Mouse (Mus musculus) brown adipose tissue, adult 24 weeks (tissue): Measurements from ENCODE around the gene 2010315B03Rik. TPM values are rescaled to one million over a fixed set of nuclear protein-coding genes. Genes with fewer than 3 reads are reported as not detected.

Experiments
- H3K27ac ChIP-seq: fragments of 200-500 bp; replicated peaks from 2 replicates; pipeline ENCODE4 v1.5.1; 2012; ENCODE audit warnings: low read depth, mild to moderate bottlenecking, low read length
- H3K4me1 ChIP-seq: fragments of 200-500 bp; 2 replicates; pipeline ENCODE4 v1.6.1; 2012; ENCODE audit warnings: low read length, mixed read lengths; ENCODE audit not compliant: control insufficient read depth, insufficient read depth, insufficient read length
- H3K4me3 ChIP-seq: fragments of 200-500 bp; 2 replicates; pipeline ENCODE4 v1.5.1; 2012; ENCODE audit warnings: low read depth, mild to moderate bottlenecking, low read length, moderate library complexity; ENCODE audit not compliant: insufficient read depth
- polyA plus RNA-seq: library from polyadenylated mRNA; stranded (reverse); fragments of >200 nt; gene quantifications from 2 replicates; pipeline ENCODE4 v1.2.4, GENCODE M21; 2012; ENCODE audit not compliant: missing spikeins, insufficient read depth, insufficient read length

2010315B03Rik gene
- polyA plus RNA-seq: 14.3 and 18.4 TPM in 2 replicates

GRCm38 (mm10) chr9:124312171-124313142 is at the start of gene 2010315B03Rik:
Gene 2010315B03Rik, minus strand, starts transcription at chr9:124312696.
- peak within 1 kb of the TSS; percentile 86 for H3K4me3 ChIP-seq
- H3K4me1 ChIP-seq: peaks cover 9% of the 10 kb centered on the region
- peak within 1 kb of the TSS; percentile 91 for H3K27ac ChIP-seq

GRCm38 (mm10) chr9:124311502-124311901 is 994 bp downstream of the 2010315B03Rik start:
- H3K27ac ChIP-seq: peak overlapping the region; percentile 91
- H3K4me1 ChIP-seq: peaks cover 9% of the 10 kb centered on the region
- peak overlapping the region; percentile 86 for H3K4me3 ChIP-seq

GRCm38 (mm10) chr9:124288329-124288728 is 24.2 kb downstream of the 2010315B03Rik start:
- H3K4me1 ChIP-seq: no peaks in the 10 kb centered on the region
- H3K27ac ChIP-seq: no peak overlapping the region
- H3K4me3 ChIP-seq: no peak overlapping the region

GRCm38 (mm10) chr9:124281912-124282686 is 30.4 kb downstream of the 2010315B03Rik start:
- Histone ChIP-seq H3K27ac (peak overlapping the region; percentile 42; the same call in 1 of the 2 replicates), H3K4me3 (peak overlapping the region; percentile 89), H3K4me1 (no peaks in the 10 kb centered on the region)

GRCm38 (mm10) chr9:124281448-124281791 is 31.1 kb downstream of the 2010315B03Rik start:
- Histone ChIP-seq H3K4me3 (peak overlapping the region; percentile 89), H3K4me1 (no peaks in the 10 kb centered on the region), H3K27ac (peak overlapping the region; percentile 38; the same call in 1 of the 2 replicates)

GRCm38 (mm10) chr9:124280576-124281447 is 31.7 kb downstream of the 2010315B03Rik start:
- peak overlapping the region; percentile 89 for H3K4me3 ChIP-seq
- no peak overlapping the region for H3K27ac ChIP-seq
- no peaks in the 10 kb centered on the region for H3K4me1 ChIP-seq

GRCm38 (mm10) chr9:124279300-124279699 is 33.2 kb downstream of the 2010315B03Rik start:
- H3K4me1 ChIP-seq: no peaks in the 10 kb centered on the region
- H3K4me3 ChIP-seq: no peak overlapping the region
- no peak overlapping the region for H3K27ac ChIP-seq

- H3K4me1 ChIP-seq: no peaks in the 10 kb centered on the region
- H3K27ac ChIP-seq: no peak overlapping the region
- no peak overlapping the region for H3K4me3 ChIP-seq
These were observed 37.4 kb downstream of the 2010315B03Rik start for GRCm38 (mm10) chr9:124275064-124275463.

- Histone ChIP-seq H3K27ac (no peak overlapping the region), H3K4me3 (no peak overlapping the region), H3K4me1 (no peaks in the 10 kb centered on the region)
These were observed 39.3 kb downstream of the 2010315B03Rik start for GRCm38 (mm10) chr9:124273172-124273571.

- Histone ChIP-seq H3K4me1 (no peaks in the 10 kb centered on the region), H3K27ac (no peak overlapping the region), H3K4me3 (no peak overlapping the region)
These were observed 44.6 kb downstream of the 2010315B03Rik start for GRCm38 (mm10) chr9:124267929-124268328.

- Histone ChIP-seq H3K27ac (no peak overlapping the region), H3K4me3 (no peak overlapping the region), H3K4me1 (no peaks in the 10 kb centered on the region)
These were observed 45.0 kb downstream of the 2010315B03Rik start for GRCm38 (mm10) chr9:124267493-124267892.

GRCm38 (mm10) chr9:124262987-124263717 is 49.3 kb downstream of the 2010315B03Rik start:
- Histone ChIP-seq H3K4me3 (no peak overlapping the region), H3K27ac (no peak overlapping the region), H3K4me1 (no peaks in the 10 kb centered on the region)

GRCm38 (mm10) chr9:124258067-124258556 is 54.4 kb downstream of the 2010315B03Rik start:
- H3K27ac ChIP-seq: no peak overlapping the region
- no peaks in the 10 kb centered on the region for H3K4me1 ChIP-seq
- H3K4me3 ChIP-seq: no peak overlapping the region
